Mouse (Mus musculus) liver, embryonic 11.5 days (tissue): ENCODE measurements at regions not wholly inside any gene's neighbourhood (a gene's known extent, or its start where the extent isn't known, plus 50 kb on each side); places are given as distances from the start of the nearest gene placed in this dataset.

ENCODE experiments used
- ATAC-seq: fragments of 200-750 bp; cut with Nextera tagmentation; replicated peaks from 2 replicates; pipeline ENCODE4 v1.8.0; 2017; ENCODE audit warnings: moderate number of reproducible peaks, mild to moderate bottlenecking, moderate TSS enrichment, moderate library complexity; ENCODE audit not compliant: low FRiP score
- DNase-seq: peaks from one replicate; pipeline ENCODE4 v3.0.0-alpha.2; 2017; ENCODE audit warnings: low spot score
- H3K27ac ChIP-seq: fragments of 300-500 bp; sonication (generic); 2 replicates; pipeline ENCODE4 v1.5.1; 2014; ENCODE audit warnings: mild to moderate bottlenecking, low read depth, low read length, control low read depth
- H3K27me3 ChIP-seq: fragments of 300-500 bp; sonication (generic); replicated peaks from 2 replicates; pipeline ENCODE4 v1.6.1; 2014; ENCODE audit warnings: low read length, mixed read lengths; ENCODE audit not compliant: control insufficient read depth, insufficient read depth
- H3K36me3 ChIP-seq: fragments of 300-500 bp; sonication (generic); 2 replicates; pipeline ENCODE4 v1.6.1; 2014; ENCODE audit warnings: mild to moderate bottlenecking, low read length, moderate library complexity, mixed read lengths; ENCODE audit not compliant: control insufficient read depth, insufficient read depth
- H3K4me1 ChIP-seq: fragments of 300-500 bp; sonication (generic); replicated peaks from 2 replicates; pipeline ENCODE4 v1.6.1; 2014; ENCODE audit warnings: low read length, mixed read lengths; ENCODE audit not compliant: control insufficient read depth, insufficient read depth
- H3K4me2 ChIP-seq: fragments of 300-500 bp; sonication (generic); 2 replicates; pipeline ENCODE4 v1.6.1; 2014; ENCODE audit warnings: mild to moderate bottlenecking, control low read depth, moderate library complexity
- H3K4me3 ChIP-seq: fragments of 300-500 bp; sonication (generic); 2 replicates; pipeline ENCODE4 v1.5.1; 2014; ENCODE audit warnings: low read depth, low read length, control low read depth
- H3K9ac ChIP-seq: fragments of 300-500 bp; sonication (generic); 2 replicates; pipeline ENCODE4 v1.6.1; 2014; ENCODE audit warnings: low read depth, low read length, control low read depth
- H3K9me3 ChIP-seq: fragments of 300-500 bp; sonication (generic); 2 replicates; pipeline ENCODE4 v1.6.1; 2016; ENCODE audit warnings: low read length, inconsistent platforms, mixed read lengths; ENCODE audit not compliant: control insufficient read depth
- WGBS: fragments of 180-500 bp; shearing (Covaris S2); extraction: QIAGEN DNeasy Blood & Tissue Kit; methylation state at CpG from one replicate; pipeline ENCODE4 v1.1.7; 2014; 5-methylcytosine and 5-hydroxymethylcytosine counted together

- no peak overlapping the region for H3K27ac ChIP-seq
- no peak overlapping the region for H3K9ac ChIP-seq
- DNase-seq (no peak), ATAC-seq (no peak; the same call in 1 of the 2 replicates)
- no peaks in the 10 kb centered on the region for H3K4me1 ChIP-seq
- 30% methylated on average over 4 of the region's 4 CpGs for WGBS
- H3K27me3 ChIP-seq = no peaks in the 10 kb centered on the region
- H3K4me3 ChIP-seq = no peak overlapping the region
- no peaks in the 10 kb centered on the region for H3K9me3 ChIP-seq
- H3K36me3 ChIP-seq = no peaks in the 10 kb centered on the region
- H3K4me2 ChIP-seq = no peak overlapping the region
These were observed 186.8 kb upstream of the Gm11114 start for GRCm38 (mm10) chr9:85125775-85126174.

- WGBS = 72% methylated on average over 6 of the region's 6 CpGs
- DNase-seq = no peak
These were observed 186.0 kb upstream of the Gm11114 start for GRCm38 (mm10) chr9:85126541-85126940.

GRCm38 (mm10) chr9:85127107-85127506 is 185.5 kb upstream of the Gm11114 start:
- no peak for ATAC-seq
- Histone ChIP-seq H3K4me1 (no peaks in the 10 kb centered on the region), H3K36me3 (no peaks in the 10 kb centered on the region), H3K27ac (no peak overlapping the region), H3K9ac (no peak overlapping the region), H3K4me2 (no peak overlapping the region), H3K27me3 (no peaks in the 10 kb centered on the region), H3K4me3 (no peak overlapping the region), H3K9me3 (no peaks in the 10 kb centered on the region)
- no peak for DNase-seq
- WGBS = 82% methylated on average over 4 of the region's 4 CpGs

More at GRCm38 (mm10) chr9:85126541-85126940, 186.0 kb upstream of the Gm11114 start:
- no peaks in the 10 kb centered on the region for H3K4me1 ChIP-seq
- H3K4me2 ChIP-seq = no peak overlapping the region
- no peaks in the 10 kb centered on the region for H3K9me3 ChIP-seq
- no peaks in the 10 kb centered on the region for H3K36me3 ChIP-seq
- H3K4me3 ChIP-seq = no peak overlapping the region
- H3K27ac ChIP-seq = no peak overlapping the region
- H3K27me3 ChIP-seq = no peaks in the 10 kb centered on the region
- no peak for ATAC-seq
- no peak overlapping the region for H3K9ac ChIP-seq

- no peak overlapping the region for H3K9ac ChIP-seq
- no peaks in the 10 kb centered on the region for H3K9me3 ChIP-seq
- DNase-seq (no peak), ATAC-seq (no peak)
- no peak overlapping the region for H3K27ac ChIP-seq
- 56% methylated on average over 1 of the region's 1 CpGs for WGBS
- no peak overlapping the region for H3K4me2 ChIP-seq
- H3K4me1 ChIP-seq = no peaks in the 10 kb centered on the region
- H3K4me3 ChIP-seq = no peak overlapping the region
- H3K27me3 ChIP-seq = no peaks in the 10 kb centered on the region
- no peaks in the 10 kb centered on the region for H3K36me3 ChIP-seq
These were observed 177.7 kb upstream of the Gm11114 start for GRCm38 (mm10) chr9:85134900-85135299.

GRCm38 (mm10) chr9:85136715-85137582 is 175.6 kb upstream of the Gm11114 start:
- Histone ChIP-seq H3K4me3 (no peak overlapping the region), H3K27ac (no peak overlapping the region), H3K27me3 (no peaks in the 10 kb centered on the region), H3K4me1 (no peaks in the 10 kb centered on the region), H3K36me3 (no peaks in the 10 kb centered on the region), H3K9ac (no peak overlapping the region), H3K4me2 (no peak overlapping the region), H3K9me3 (no peaks in the 10 kb centered on the region)
- WGBS = 76% methylated on average over 6 of the region's 6 CpGs
- DNase-seq = no peak
- no peak for ATAC-seq

GRCm38 (mm10) chr9:85139891-85140290 is 172.7 kb upstream of the Gm11114 start:
- Histone ChIP-seq H3K9me3 (no peaks in the 10 kb centered on the region), H3K4me2 (no peak overlapping the region), H3K36me3 (no peaks in the 10 kb centered on the region), H3K4me3 (no peak overlapping the region), H3K9ac (no peak overlapping the region), H3K4me1 (no peaks in the 10 kb centered on the region), H3K27me3 (no peaks in the 10 kb centered on the region), H3K27ac (no peak overlapping the region)
- no peak for DNase-seq
- no peak for ATAC-seq
- 62% methylated on average over 4 of the region's 4 CpGs for WGBS

- Histone ChIP-seq H3K4me3 (no peak overlapping the region), H3K4me2 (no peak overlapping the region), H3K36me3 (no peaks in the 10 kb centered on the region), H3K9ac (no peak overlapping the region), H3K4me1 (no peaks in the 10 kb centered on the region), H3K9me3 (no peaks in the 10 kb centered on the region), H3K27me3 (no peaks in the 10 kb centered on the region), H3K27ac (no peak overlapping the region)
- 76% methylated on average over 2 of the region's 2 CpGs for WGBS
- DNase-seq = no peak
- no peak for ATAC-seq
These were observed 168.2 kb upstream of the Gm11114 start for GRCm38 (mm10) chr9:85144363-85144762.

- Histone ChIP-seq H3K9ac (no peak overlapping the region), H3K36me3 (no peaks in the 10 kb centered on the region), H3K27ac (no peak overlapping the region), H3K27me3 (no peaks in the 10 kb centered on the region), H3K9me3 (0 out of 2 replicates have a peak, but pooled peaks cover 2% of the 10 kb centered on the region), H3K4me2 (no peak overlapping the region), H3K4me3 (no peak overlapping the region), H3K4me1 (no peaks in the 10 kb centered on the region)
- ATAC-seq (no peak), DNase-seq (no peak)
- WGBS = 88% methylated on average over 1 of the region's 1 CpGs
These were observed 146.9 kb upstream of the Gm11114 start for GRCm38 (mm10) chr9:85165632-85166031.

- 0 out of 2 replicates have a peak, but pooled peaks cover 2% of the 10 kb centered on the region for H3K9me3 ChIP-seq
- no peaks in the 10 kb centered on the region for H3K4me1 ChIP-seq
- H3K27ac ChIP-seq = no peak overlapping the region
- DNase-seq (no peak), ATAC-seq (no peak)
- no peak overlapping the region for H3K4me3 ChIP-seq
- H3K4me2 ChIP-seq = no peak overlapping the region
- no peaks in the 10 kb centered on the region for H3K27me3 ChIP-seq
- no peak overlapping the region for H3K9ac ChIP-seq
- H3K36me3 ChIP-seq = no peaks in the 10 kb centered on the region
These were observed 145.3 kb upstream of the Gm11114 start for GRCm38 (mm10) chr9:85167243-85167642.
